ENCODE assay signal across 8 mouse cellular contexts in the genomic region with DNA sequence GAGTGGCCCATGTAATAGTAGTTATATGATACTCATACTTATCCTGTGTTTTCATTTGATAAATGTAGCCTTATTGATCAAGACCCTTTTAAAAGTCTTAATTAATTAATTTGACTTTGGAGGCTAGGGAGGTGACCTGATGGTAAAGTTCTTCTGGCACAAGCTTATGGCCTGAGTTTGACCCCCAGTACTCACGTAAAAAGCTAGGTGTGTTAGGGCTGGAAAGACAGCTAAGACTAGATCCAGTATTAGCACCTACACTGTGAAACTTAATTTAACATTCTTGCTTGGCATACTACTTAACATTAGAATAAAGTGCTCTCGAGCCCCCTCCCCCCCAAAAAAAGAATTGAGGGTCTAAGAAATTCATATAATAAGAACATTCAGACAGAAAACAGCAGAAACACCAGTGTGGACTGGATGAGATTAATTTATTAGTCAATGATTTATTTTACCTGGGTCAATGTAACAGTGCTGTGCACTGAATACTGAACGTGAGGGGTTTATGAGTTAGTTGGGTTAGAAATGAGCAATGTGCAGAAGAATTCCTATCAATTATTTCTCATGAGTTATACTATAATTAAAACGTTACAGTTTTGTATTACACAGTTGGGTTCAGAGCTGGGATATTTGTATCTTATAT. TPM values are rescaled to one million over a fixed set of nuclear protein-coding genes. Genes with fewer than 3 reads are reported as not detected.
DNase-seq lines count a peak whose midpoint lies in the region; ATAC-seq and TF ChIP-seq lines count a peak whose summit lies in the region.
"Had no signal": no experiment of that assay in that cellular context is flagged by ENCODE, and none has a peak within 500 bp of the region (broad histone marks: within the 10 kb centered on the region; RNA-seq: fewer than 3 reads in every experiment).

No protein-coding gene starts in this region.

- no peak overlapping the region for H3K9ac ChIP-seq in forebrain, embryonic 15.5 days (replicated peaks)
- H3K9ac ChIP-seq in limb, embryonic 12.5 days (replicated peaks) = no peak overlapping the region

- WGBS in forebrain, embryonic 15.5 days = 58% methylated on average over 4 of the region's 4 CpGs
- WGBS in limb, embryonic 12.5 days = 49% methylated on average over 4 of the region's 4 CpGs

- H3K4me3 ChIP-seq in layer of hippocampus, adult 2 months = peak overlapping the region; percentile 32
- H3K4me3 ChIP-seq in forebrain, embryonic 15.5 days = peak overlapping the region; percentile 93; the same call in 1 of the 2 replicates
- peak overlapping the region; percentile 93 for H3K4me3 ChIP-seq in limb, embryonic 12.5 days (replicated peaks)

- H3K27me3 ChIP-seq in forebrain, embryonic 15.5 days = no peaks in the 10 kb centered on the region
- no peaks in the 10 kb centered on the region for H3K27me3 ChIP-seq in limb, embryonic 12.5 days

- peak overlapping the region; percentile 49; the same call in 1 of the 2 replicates for H3K4me2 ChIP-seq in forebrain, embryonic 15.5 days (replicated peaks)
- peak overlapping the region; percentile 61 for H3K4me2 ChIP-seq in limb, embryonic 12.5 days

- H3K9me3 ChIP-seq in forebrain, embryonic 15.5 days = no peaks in the 10 kb centered on the region
- H3K9me3 ChIP-seq in limb, embryonic 12.5 days = no peaks in the 10 kb centered on the region

- no peak overlapping the region for H3K27ac ChIP-seq in layer of hippocampus, adult 2 months
- no peak overlapping the region for H3K27ac ChIP-seq in forebrain, embryonic 15.5 days (replicated peaks)
- no peak overlapping the region for H3K27ac ChIP-seq in limb, embryonic 12.5 days

- no peak for TF ChIP-seq CTCF in layer of hippocampus, adult 2 months (conservative IDR thresholded peaks at IDR 0.05)

- peaks cover 15% of the 10 kb centered on the region for H3K4me1 ChIP-seq in forebrain, embryonic 15.5 days
- peaks cover 7% of the 10 kb centered on the region for H3K4me1 ChIP-seq in limb, embryonic 12.5 days (replicated peaks)

- peaks cover 11% of the 10 kb centered on the region for H3K36me3 ChIP-seq in forebrain, embryonic 15.5 days
- H3K36me3 ChIP-seq in limb, embryonic 12.5 days = peaks cover 18% of the 10 kb centered on the region

- ATAC-seq in forebrain, embryonic 15.5 days (replicated peaks) = peak; percentile 11
- ATAC-seq in limb, embryonic 12.5 days (ENCODE audit: insufficient number of reproducible peaks, insufficient read depth, low FRiP score, low TSS enrichment, low read depth) = peak; percentile 44; the same call in 1 of the 2 replicates

- no peak for DNase-seq in layer of hippocampus, adult 2 months (ENCODE audit: low spot score in 2 of 2)
- no peak for DNase-seq in layer of hippocampus, adult 8-10 months (ENCODE audit: low spot score in 2 of 2)
- DNase-seq in retina, embryonic 14.5 days (ENCODE audit: low spot score) = peak; percentile 11
- no peak for DNase-seq in thymus, postnatal 4 days
- no peak for DNase-seq in cerebellum, postnatal 36 days

RNA-seq across cellular contexts. Expression of a gene that starts 2.7 kb away (rescaled TPM):
- not detected for total RNA-seq in layer of hippocampus, adult 2 months (2021)
- not detected for total RNA-seq in layer of hippocampus, adult 8-10 months (2022)
- not detected in 2 replicates for polyA plus RNA-seq in forebrain, embryonic 15.5 days (2015; fragmentation: Nextera tagmentation; extraction: Ambion mirVana)
- polyA plus RNA-seq in limb, embryonic 12.5 days (2016; fragmentation: Nextera tagmentation; extraction: Ambion mirVana) = not detected in 2 replicates
- total RNA-seq: neutrophil, adult 5-6 weeks had no signal

RNA-seq across cellular contexts. Expression of a gene that starts 8.7 kb away (rescaled TPM):
- 100 to 1,000 TPM; 102 to 108 TPM for total RNA-seq in layer of hippocampus, adult 2 months (2021)
- total RNA-seq in layer of hippocampus, adult 8-10 months (2022) = 100 to 1,000 TPM in 1 of 4 experiments, 10 to 100 TPM in 3; 92.4 to 108 (median 95.7) TPM
- 58.6 and 59.9 TPM in 2 replicates for polyA plus RNA-seq in forebrain, embryonic 15.5 days (2015; fragmentation: Nextera tagmentation; extraction: Ambion mirVana)
- polyA plus RNA-seq in limb, embryonic 12.5 days (2016; fragmentation: Nextera tagmentation; extraction: Ambion mirVana) = 63.5 and 71.1 TPM in 2 replicates

RNA-seq across cellular contexts. Expression of a gene that starts 51.9 kb away (rescaled TPM):
- total RNA-seq in layer of hippocampus, adult 2 months (2021) = 10 to 100 TPM; 11.2 to 14.1 TPM
- total RNA-seq in layer of hippocampus, adult 8-10 months (2022) = 10 to 100 TPM; 13.4 to 17.5 (median 14.2) TPM
- 15.9 and 16.9 TPM in 2 replicates for polyA plus RNA-seq in forebrain, embryonic 15.5 days (2015; fragmentation: Nextera tagmentation; extraction: Ambion mirVana)
- polyA plus RNA-seq in limb, embryonic 12.5 days (2016; fragmentation: Nextera tagmentation; extraction: Ambion mirVana) = 15.3 and 15.6 TPM in 2 replicates

RNA-seq across cellular contexts. Expression of a gene that starts 52.5 kb away (rescaled TPM):
- 10 to 100 TPM; 28.4 to 30.7 TPM for total RNA-seq in layer of hippocampus, adult 2 months (2021)
- total RNA-seq in layer of hippocampus, adult 8-10 months (2022) = 10 to 100 TPM; 22.8 to 33.8 (median 29.7) TPM
- 22.5 and 23.0 TPM in 2 replicates for polyA plus RNA-seq in forebrain, embryonic 15.5 days (2015; fragmentation: Nextera tagmentation; extraction: Ambion mirVana)
- polyA plus RNA-seq in limb, embryonic 12.5 days (2016; fragmentation: Nextera tagmentation; extraction: Ambion mirVana) = 17.7 and 23.2 TPM in 2 replicates

Comparison
In these comparisons a context has a peak if more than half of its experiments do, and no peak if none do; other contexts are left out.
1. H3K4me3 ChIP-seq: peak in every context shown above with its lines; median percentile 93 in forebrain, embryonic 15.5 days; 93 in limb, embryonic 12.5 days; 32 in layer of hippocampus, adult 2 months.